Mouse (Mus musculus) testis, postnatal 14 days (tissue): ENCODE results near the gene Ptprg.
A peak's percentile ranks its signal among the peaks of the same experiment; 100 is the strongest.

Experiments used
- DNase-seq: peaks from one replicate; pipeline ENCODE4 v3.0.0; 2021; ENCODE audit warnings: low spot score

Ptprg gene

DNA sequence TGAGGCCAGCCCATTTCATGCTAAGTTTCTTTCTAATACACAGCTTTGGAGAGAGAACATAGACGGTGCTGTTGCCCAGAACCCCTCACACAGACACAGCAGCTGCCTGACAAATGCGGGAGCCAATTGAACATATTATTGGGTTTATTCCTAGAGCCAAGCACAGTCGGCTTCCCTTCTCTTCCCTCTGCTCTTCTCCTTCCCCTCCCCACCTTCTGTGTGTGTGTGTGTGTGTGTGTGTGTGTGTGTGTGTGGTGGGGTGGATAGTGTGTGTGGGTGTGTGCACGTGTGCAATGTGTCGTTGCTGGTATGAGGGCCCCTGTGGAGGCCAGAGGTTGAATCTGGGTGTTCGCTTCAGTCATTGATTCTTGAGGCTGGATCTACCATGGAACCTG, 270.4 kb downstream of the Ptprg start:
- DNase-seq = no peak

- DNase-seq = no peak
These were observed 271.6 kb downstream of the Ptprg start for GRCm38 (mm10) chr14:11824915-11825314.

DNA sequence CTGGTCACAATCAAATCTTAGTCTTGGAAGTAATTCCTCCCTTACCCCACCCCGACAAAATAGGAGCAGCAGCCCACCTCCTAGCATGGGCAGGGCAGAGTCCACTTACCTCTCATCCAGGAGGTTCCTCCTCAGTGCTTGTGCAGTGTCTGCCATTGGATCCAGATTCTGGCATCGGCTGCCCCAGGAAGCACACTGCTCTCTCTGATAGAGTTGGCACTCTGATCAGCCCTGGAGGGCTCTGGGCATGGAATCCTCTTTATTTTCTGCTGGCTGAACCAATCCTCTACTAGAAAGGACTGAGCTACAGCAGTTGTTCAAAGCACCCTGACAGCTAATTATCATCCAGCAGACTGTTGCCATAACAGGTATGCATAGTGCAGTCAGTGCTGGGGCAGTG, 272.2 kb downstream of the Ptprg start:
- DNase-seq = no peak

DNA sequence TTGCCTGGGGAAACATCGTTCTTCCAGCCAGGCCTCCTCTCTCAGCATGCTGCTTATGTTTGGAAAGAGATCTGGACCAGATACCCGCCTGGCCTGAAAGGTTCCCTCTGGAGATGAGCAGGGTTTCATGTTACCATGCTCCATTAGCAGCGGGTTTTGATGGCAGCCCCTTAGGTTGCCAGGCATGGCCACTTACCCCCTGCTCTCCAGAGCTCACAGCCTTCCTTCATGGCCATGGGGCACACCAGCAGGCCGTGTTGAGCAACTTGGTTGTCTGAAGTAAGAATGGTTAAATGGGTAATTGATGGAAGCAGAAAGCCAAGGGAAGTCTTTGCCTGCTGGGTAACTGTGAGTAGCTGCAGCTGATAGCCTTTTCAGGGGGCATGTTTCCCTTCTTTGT, 274.8 kb downstream of the Ptprg start:
- DNase-seq = no peak

GRCm38 (mm10) chr14:11833678-11834077, 280.3 kb downstream of the Ptprg start:
- no peak for DNase-seq

DNA sequence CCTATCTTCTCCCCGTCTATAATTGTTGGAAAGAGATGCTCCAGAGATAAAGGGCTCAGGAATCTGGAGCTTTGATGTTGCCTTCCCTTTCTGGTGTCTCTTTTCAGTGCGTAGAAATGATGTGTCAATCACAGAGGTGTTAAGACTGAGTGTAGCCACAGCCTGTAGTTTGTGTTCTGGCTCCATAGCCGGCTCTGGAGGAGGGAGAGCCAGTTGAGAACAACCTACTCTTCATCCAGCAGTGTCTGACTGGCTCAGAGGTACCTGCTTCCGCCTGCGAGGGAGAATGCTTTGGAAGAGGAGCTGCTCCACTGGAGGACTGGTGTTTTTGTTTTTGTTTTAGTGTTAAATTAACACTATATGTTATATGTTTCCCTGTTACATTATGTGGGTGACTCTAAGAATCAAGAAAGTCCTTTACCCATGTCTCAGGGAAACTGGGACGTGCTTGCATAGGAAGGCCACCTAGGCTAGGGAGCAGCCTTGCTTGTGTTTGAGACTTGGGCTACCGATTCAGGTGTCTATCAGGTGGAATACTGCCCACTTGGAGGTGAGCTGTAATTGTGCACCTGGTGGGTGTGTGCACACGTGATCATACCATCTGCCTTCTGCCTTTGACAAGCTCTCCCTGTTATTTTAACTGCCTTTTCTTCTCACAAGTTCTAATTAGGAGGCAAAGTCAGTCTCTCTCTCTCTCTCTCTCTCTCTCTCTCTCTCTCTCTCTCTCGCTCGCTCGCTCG, 282.5 kb downstream of the Ptprg start:
- no peak for DNase-seq

- DNase-seq = no peak
These were observed 284.4 kb downstream of the Ptprg start for GRCm38 (mm10) chr14:11837714-11838113.

DNA sequence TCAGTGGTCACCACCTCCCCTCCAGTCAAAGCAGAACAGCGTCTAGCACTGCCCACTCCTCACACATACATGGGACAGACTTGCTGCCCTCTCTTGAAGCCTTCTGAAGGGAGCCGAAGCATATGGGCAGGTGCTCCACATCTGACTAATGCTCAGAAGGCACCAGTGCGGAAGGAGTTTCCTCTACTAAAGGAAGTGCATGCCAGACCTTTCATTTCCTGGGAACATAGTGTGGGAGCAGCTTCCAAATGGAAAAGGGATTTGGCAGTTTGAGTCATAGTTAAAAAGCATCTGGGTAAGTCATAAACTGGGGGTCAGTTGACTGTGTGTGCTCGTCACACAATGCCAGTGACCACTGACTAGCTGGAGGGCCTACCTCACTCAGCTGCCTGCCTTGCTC, 288.3 kb downstream of the Ptprg start:
- no peak for DNase-seq

GRCm38 (mm10) chr14:11852896-11853295, 299.6 kb downstream of the Ptprg start:
- no peak for DNase-seq

DNA sequence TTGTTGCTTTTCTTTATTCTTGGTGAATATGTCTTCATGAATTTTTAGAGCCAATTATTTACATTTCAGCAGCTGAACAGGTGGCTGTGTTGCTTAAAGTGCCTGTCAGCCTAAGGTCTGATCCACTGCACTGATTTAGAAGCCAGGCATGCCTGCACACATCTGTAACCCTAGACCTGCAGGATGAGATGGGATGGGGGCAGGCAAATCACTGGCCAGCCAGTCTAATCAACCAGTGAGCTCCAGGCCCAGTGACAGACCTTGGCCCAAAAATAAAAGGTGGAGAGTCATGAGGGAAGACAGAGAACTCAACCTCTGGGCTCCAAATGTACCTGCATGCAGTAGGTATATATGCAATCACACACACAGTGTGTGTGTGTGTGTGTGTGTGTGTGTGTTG, 302.2 kb downstream of the Ptprg start:
- DNase-seq = no peak

DNA sequence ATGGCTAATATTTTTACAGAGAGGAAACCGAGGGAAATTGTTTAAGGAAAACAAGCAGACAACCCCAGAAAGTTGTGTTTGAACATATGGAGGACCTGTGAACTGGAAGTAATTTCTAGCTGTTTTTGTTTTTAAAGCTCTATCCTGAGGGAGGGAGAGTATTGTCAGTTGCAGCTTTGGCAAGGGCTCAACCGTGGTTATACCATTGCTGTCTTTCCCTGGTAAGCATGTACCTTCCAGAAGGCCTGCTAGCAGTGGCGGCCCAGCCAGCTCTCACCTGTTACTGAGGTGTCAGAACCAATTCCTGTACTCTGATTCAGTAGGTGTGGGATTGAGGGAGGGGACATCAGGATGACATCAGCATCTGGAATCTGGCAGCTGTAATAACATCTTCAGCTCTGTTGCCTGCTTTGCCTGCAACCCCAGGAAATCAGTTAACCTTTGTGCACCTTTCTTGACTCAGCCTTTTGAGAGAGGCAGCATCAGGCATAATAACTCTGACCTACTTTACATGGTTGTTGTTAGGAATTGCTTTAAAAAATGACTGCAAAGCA, 304.7 kb downstream of the Ptprg start:
- no peak for DNase-seq

- no peak for DNase-seq
These were observed 310.0 kb downstream of the Ptprg start for GRCm38 (mm10) chr14:11863286-11863685.

DNA sequence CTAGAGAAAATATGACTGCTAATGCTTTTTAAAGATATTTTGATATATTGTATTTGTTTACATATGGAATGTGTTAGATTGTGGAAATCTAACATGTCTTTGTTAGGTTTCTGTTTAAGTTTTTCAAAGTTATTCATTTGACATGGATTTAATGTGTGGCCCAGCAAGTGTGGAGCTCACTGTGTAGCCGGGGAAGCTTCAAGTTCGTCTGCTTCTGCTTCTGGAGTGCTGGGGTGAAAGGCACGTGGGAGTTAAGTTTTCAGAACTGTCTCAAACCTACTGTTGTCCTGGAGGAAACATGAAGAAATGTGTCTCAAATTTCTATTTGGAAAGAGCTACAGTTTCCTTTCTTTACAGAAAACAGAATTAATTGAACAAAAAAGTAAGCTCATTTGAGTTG, 311.5 kb downstream of the Ptprg start:
- DNase-seq = no peak

DNA sequence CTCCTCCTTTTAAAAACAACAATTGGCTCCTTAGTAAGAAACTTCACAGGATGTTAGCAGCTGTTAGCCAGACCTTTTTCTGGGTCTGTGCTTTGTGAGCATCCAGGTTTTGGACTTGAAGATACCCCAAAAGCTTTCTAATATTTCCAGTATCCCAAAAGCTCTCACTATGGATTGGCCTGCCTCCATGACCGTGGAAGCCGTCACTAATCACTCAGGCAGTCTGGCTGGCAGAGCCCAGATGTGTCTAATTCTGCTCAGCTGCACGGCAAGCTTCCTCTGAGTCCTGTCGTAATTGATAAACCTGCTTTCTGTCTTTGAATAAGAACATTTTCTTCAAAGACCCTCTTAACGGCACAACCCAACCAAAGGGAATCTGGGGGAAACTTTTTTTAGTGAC, 312.0 kb downstream of the Ptprg start:
- DNase-seq = no peak

DNA sequence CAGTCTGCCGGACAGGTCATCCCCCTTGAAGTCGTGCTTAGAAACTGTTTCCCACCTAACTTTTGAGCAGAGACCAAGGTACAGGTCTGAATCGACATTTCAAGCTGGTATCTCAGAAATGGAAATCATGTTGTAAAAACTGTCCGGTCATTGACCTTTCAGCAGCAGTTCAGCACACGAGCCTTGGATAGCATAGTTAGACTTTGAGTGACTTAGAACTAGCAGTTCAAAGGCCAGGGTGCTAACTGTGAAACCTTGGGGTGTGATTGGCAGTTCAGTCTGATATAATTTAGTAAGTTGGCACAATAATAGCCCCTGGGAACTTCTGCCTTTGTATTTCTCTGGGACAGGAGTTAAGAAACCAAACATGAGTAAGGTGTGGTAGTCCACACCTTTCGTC, 312.5 kb downstream of the Ptprg start:
- no peak for DNase-seq

DNA sequence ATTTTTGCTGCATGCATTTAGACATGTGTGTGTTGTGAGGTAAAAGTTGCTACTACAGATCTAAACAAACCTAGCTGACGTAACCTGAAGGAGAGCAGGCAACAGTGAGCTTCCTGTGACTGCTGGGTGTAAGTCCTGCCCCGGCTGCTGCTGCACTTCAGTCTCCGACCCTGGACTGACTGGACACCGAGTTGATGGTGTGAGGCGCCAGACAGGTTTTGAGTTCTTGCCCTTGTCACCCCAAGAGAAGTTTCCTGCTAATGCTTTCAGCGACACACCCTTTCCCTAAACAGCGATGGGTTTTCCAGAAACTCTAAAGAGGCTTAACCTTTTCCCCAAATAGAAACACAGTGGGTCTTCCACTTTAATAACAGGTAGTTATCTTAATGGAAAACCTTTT, 313.1 kb downstream of the Ptprg start:
- no peak for DNase-seq

GRCm38 (mm10) chr14:11868636-11869035, 315.3 kb downstream of the Ptprg start:
- peak; percentile 17 for DNase-seq

DNA sequence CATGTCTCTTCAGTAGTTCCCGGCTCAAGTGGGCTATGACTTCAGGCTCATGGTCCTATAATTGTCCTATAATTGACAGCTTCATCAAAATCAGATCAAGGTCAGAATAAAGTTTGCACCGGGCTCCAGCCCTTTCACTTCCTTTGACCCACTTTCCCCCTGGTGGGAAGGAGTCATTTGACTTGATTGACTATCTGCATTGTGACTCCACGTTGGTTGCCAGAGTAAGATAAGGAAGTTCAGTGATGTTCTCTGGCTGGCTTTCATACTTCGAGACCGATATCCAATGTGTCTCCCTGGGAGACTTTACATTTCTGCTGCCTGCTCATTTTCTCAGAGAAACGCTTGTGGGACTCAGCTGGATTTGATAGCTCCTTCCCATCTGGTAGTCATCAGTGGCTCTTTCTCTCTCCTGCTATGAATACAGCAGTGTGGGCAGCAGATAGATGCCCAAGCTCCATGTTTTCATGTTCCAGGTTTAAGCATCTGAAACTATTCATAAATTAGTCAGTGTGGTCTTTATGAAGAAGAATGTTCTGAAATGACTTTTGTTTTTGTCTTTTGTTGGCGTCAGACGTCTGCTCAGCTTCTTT, 318.5 kb downstream of the Ptprg start:
- DNase-seq = no peak

DNA sequence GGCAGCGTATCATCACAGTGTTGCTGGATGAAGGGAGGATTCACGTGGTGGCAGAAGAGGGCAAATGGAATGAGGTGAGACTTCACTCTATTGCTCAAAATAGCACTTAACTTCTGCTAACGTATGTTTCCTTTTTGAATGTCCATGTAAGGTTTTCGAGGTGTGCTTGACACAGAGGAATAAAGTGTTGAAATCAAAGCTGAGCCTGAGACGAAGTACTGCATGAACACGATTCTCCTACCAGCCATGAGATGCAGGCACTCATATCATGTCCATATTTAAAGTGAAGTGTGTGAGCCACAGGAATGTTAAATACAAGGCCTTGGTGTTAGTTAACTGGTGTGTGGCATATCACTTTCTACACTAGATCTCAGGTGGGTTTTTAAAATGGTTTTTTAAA, 320.9 kb downstream of the Ptprg start:
- DNase-seq = no peak

GRCm38 (mm10) chr14:11874960-11875889, 321.9 kb downstream of the Ptprg start:
- peak; percentile 11 for DNase-seq

GRCm38 (mm10) chr14:11881082-11881481, 327.8 kb downstream of the Ptprg start:
- DNase-seq = no peak

DNA sequence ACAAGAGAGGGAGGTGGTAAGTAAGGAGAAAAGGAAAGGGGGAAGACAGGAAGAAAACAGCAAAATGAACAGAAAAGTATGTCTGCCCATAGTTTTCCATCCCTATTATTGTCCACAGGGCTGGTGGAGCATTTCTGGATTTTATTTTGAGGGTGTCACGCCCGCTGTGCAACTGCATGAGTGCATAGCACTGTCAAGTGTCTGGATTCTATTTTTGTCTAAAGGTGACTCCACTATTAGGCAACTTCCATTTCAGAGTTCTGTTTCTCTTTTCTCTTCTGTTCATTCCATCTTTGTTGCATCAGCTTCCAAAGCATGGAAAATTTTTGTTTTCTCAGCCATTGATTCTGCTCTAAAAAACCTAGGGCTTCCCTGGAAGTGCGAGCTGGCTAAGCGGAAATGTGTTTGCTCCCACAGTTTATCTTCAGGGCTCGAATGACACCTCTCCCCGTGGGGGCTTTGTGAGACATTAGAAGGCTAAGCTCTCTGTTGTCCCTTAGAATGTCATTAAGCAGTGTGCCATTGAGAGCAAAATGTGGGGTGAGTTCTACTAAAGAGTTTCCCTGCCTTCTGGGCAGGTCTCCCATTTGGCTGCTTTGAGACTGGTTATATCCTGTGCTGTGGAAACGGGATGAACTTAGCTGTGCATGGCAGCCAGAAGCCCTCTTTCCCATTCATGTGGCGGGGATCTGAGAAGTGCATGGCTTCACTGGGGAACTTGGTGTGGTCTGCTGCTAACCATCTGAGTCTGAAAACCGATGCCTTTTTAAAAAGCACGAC, 330.0 kb downstream of the Ptprg start:
- no peak for DNase-seq
